Mouse (Mus musculus) myocyte (in vitro differentiated cells): ENCODE results near the gene Cobll1.

ENCODE experiments used
- E2F4 ChIP-seq: IDR thresholded peaks from one replicate; pipeline ENCODE4 v1.6.1; 2011; ENCODE audit warnings: mild to moderate bottlenecking, control low read depth, moderate library complexity; ENCODE audit not compliant: insufficient read depth
- MAX ChIP-seq: IDR thresholded peaks from one replicate; pipeline ENCODE4 v1.6.1; 2011; ENCODE audit warnings: low read depth, mild to moderate bottlenecking, control low read depth
- MYOG ChIP-seq, 3 experiments: IDR thresholded peaks; one replicate each; pipeline ENCODE4 v1.6.1; 2011; ENCODE audit warnings: control low read depth in 2 of 3, low read depth in 2 of 3, mild to moderate bottlenecking in 2 of 3; ENCODE audit not compliant: insufficient read length in 2 of 3, control insufficient read depth in 1 of 3, insufficient read depth in 1 of 3
- POLR2A ChIP-seq: IDR thresholded peaks from one replicate; pipeline ENCODE4 v1.6.1; 2011; ENCODE audit warnings: low read depth, mild to moderate bottlenecking, control low read depth, moderate library complexity; ENCODE audit not compliant: insufficient read length
- REST ChIP-seq: IDR thresholded peaks from one replicate; pipeline ENCODE4 v1.6.1; 2011; ENCODE audit warnings: mild to moderate bottlenecking, control low read depth, moderate library complexity; ENCODE audit not compliant: insufficient read depth, insufficient read length
- TCF12 ChIP-seq: IDR thresholded peaks from one replicate; pipeline ENCODE4 v1.6.1; 2011; ENCODE audit warnings: mild to moderate bottlenecking, control low read depth; ENCODE audit not compliant: poor library complexity, insufficient read depth, severe bottlenecking
- USF1 ChIP-seq: IDR thresholded peaks from one replicate; pipeline ENCODE4 v1.6.1; 2011; ENCODE audit warnings: low read depth, mild to moderate bottlenecking, control low read depth, moderate library complexity

DNA sequence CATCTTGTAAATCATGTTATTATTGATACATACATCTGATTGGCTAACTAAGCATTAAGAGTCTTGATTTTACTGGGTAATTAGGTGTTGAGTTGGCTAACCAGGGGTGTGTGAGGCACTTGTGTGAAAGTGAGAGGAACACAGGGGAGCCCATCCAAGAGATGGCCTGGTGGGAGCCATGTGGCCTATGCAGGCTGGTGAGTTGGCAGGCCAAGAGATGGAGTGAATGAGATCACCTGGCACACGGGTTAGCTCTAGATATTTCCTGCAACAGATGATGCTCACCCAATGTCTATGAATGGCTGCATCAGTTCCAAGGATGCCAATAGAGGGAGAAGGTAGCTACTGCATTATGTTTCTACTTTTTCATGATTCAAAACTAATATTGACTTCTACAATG is 139.2 kb downstream of the Cobll1 start:
- TF ChIP-seq MYOG (IDR thresholded peaks at IDR 0.05; ENCODE audit: control insufficient read depth in 1 of 3, insufficient read depth in 1 of 3, insufficient read length in 2 of 3, low read depth in 2 of 3): no peak
- no peak for TF ChIP-seq E2F4
- no peak for TF ChIP-seq POLR2A
- TF ChIP-seq REST: no peak
- TF ChIP-seq MAX: no peak
- no peak for TF ChIP-seq TCF12
- TF ChIP-seq USF1: no peak
